Mouse (Mus musculus): ENCODE data around the gene Heatr4.

- no peak for TF ChIP-seq CTCF (conservative IDR thresholded peaks at IDR 0.05; ENCODE audit: low read length)
- TF ChIP-seq POU5F1 (IDR thresholded peaks at IDR 0.05; ENCODE audit: borderline replicate concordance, low read length) = no peak
- TF ChIP-seq NANOG (IDR thresholded peaks at IDR 0.05; ENCODE audit: borderline replicate concordance, low read length) = no peak
These were observed 47.1 kb downstream of the Heatr4 start for GRCm38 (mm10) chr12:83937600-83937999.

Data from E14TG2a.4 (cell line).